Mouse (Mus musculus): ENCODE measurements at regions not wholly inside any gene's neighbourhood (a gene's known extent, or its start where the extent isn't known, plus 50 kb on each side); places are given as distances from the start of the nearest gene placed in this dataset.

DNA sequence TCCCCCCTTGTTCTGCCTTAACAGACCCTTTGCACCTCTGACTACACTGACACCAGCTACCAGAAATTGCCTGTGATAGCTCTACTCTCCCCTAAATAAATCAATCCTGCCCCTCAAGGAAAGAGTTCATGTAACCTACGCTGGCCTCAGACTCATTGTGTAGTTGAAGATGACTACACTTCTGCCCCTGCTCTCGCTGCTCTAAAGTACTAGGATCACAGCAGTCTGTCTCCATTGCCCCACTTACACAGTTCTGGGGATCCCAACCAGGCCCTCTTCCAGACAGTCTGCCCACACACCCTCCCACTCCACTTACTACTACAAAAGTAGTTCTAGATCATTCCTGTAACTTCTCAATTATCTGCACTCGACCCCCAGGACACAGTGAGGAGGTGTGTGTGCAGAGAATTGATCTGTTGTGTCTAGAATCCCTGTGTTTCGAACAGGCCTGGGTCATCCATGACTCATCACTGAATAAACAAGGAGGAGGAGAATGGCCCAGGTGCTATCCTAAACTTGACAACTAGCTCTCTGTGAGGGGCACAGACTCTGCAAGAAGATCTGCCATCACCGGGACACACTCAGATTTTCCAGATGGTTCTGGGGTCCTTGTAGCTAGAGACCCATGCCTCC, 160.1 kb upstream of the Dynlrb2 start:
- Histone ChIP-seq H3K9me3 (no peaks in the 10 kb centered on the region), H3K9ac (no peak overlapping the region), H3K27me3 (no peaks in the 10 kb centered on the region), H3K4me2 (no peak overlapping the region), H3K4me1 (replicated peaks) (no peaks in the 10 kb centered on the region), H3K27ac (replicated peaks) (no peak overlapping the region), H3K4me3 (no peak overlapping the region), H3K36me3 (no peaks in the 10 kb centered on the region)
- 77% methylated on average over 5 of the region's 5 CpGs for WGBS
- no peak for ATAC-seq (ENCODE audit: low read depth)

DNA sequence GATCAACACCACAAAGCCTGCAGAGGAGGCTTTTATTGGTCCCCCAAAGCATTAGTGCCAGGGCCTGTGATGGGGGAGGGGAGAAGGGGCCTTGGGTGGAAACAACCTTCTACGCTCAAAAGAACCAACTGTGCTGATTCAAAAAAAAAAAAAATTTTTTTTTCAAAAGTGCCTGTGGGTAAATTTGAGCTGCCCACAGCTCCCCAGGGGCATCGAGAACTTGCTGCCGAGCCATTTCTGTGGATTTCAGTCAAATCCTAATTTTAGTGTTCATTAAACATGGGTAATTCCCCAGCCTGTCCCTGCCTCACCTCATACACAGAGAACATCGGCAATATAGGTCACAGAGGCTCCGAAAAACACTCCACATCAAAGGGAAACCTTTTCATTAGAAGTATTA, 161.2 kb upstream of the Dynlrb2 start:
- Histone ChIP-seq H3K27ac (replicated peaks) (no peak overlapping the region), H3K36me3 (no peaks in the 10 kb centered on the region), H3K4me2 (no peak overlapping the region), H3K4me1 (replicated peaks) (no peaks in the 10 kb centered on the region), H3K4me3 (no peak overlapping the region), H3K27me3 (no peaks in the 10 kb centered on the region), H3K9ac (no peak overlapping the region), H3K9me3 (no peaks in the 10 kb centered on the region)
- 67% methylated on average over 5 of the region's 5 CpGs for WGBS
- ATAC-seq (ENCODE audit: low read depth): no peak

DNA sequence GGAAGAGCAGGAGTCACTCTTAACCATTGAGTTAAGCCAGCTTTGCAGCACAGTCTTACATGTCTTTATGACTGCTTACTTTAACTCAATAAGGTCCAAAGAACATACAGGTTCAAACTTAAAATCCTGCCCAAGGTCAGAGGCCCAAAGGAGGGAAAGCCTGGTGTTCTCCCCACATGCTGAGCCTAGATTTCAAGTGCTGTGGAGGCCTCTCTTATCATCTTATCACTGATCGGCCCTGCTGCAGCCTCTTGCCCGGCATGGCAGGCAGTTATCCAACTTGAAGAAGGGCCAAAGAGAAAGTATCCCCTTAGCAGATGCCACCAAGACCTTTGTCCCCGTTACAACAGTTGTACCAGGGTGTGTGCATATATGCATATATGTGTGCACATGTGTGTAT, 170.0 kb upstream of the Dynlrb2 start:
- Histone ChIP-seq H3K27ac (replicated peaks) (no peak overlapping the region), H3K9me3 (no peaks in the 10 kb centered on the region), H3K4me3 (no peak overlapping the region), H3K27me3 (no peaks in the 10 kb centered on the region), H3K36me3 (no peaks in the 10 kb centered on the region), H3K9ac (no peak overlapping the region), H3K4me2 (no peak overlapping the region), H3K4me1 (replicated peaks) (no peaks in the 10 kb centered on the region)
- WGBS: 89% methylated on average over 3 of the region's 3 CpGs
- no peak for ATAC-seq (ENCODE audit: low read depth)

DNA sequence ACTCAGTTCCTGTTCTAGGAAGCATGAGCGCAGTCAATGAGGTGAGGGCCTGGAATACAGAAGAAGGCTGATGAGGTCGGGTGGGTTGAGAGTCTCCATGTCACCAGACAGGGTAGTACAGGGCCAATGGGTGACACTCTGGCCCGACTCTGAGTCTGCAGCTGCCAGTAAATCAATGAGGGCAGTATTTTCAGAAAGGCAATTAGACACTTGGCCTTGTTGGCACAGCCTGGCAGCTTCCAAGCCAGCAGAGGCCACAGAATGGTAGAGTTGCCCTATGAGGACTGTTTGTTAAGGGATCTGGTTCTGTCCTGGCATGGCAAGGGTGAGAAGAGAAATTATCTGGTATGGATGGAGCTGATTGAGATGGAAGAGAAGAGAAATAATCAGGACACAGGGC, 170.7 kb upstream of the Dynlrb2 start:
- WGBS: 85% methylated on average over 3 of the region's 3 CpGs
- H3K36me3 ChIP-seq: no peaks in the 10 kb centered on the region

DNA sequence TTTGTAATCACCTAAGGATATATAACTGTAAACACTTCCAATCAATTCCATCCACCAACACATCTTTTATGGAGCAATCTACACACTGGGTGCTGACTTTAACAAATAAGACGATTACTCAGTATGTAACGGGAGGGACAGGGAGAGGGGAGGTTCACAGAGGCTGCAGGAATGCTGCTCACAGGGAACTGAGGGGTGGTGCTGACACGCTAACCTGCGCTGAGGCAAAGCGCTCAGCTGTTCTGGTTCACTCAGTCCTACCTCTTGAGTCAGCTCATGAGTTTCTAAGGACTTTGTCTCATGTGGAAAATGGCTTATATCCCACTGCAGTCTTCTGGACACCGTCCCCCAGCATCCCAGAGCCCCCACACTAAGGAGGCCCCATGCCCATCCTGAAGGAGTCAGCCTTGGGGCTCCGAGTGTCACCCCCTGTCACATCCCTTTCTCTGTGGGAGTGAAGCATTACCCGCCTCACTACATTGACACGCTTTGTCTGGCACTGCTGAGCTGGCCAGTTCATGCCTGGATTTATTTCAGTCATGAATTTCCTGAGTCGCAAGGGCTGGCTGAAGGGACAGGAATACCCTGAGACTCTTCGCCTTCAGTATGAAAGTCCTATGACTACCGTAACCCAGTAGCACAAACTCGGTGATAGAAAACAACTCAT, 184.6 kb upstream of the Dynlrb2 start:
- 68% methylated on average over 13 of the region's 13 CpGs for WGBS
- H3K36me3 ChIP-seq: no peaks in the 10 kb centered on the region
- ATAC-seq (ENCODE audit: low read depth): no peak

More for the DNA sequence above, 170.7 kb upstream of the Dynlrb2 start:
- Histone ChIP-seq H3K9me3 (no peaks in the 10 kb centered on the region), H3K9ac (no peak overlapping the region), H3K27ac (replicated peaks) (no peak overlapping the region), H3K27me3 (no peaks in the 10 kb centered on the region), H3K4me3 (no peak overlapping the region), H3K4me2 (no peak overlapping the region), H3K4me1 (replicated peaks) (no peaks in the 10 kb centered on the region)
- no peak for ATAC-seq (ENCODE audit: low read depth)

DNA sequence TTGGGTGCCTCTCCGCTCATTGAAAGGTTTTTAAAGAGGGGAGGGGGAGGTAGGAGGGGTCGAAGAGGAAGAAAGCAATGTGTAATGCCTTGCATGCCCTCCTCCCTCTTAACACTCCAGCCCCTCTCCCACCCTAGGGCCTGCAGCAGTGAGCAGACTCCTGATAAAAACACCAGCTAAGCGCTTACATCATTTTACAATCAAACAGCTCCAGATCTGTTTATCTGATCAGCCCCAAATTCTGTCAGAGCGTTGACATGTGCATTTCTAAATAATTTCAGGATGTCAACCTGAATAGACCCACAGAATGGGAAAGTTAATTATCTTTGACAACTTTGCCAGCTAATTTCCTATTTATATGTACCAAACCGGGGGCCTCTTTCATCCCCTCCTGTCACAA, 189.4 kb upstream of the Dynlrb2 start:
- Histone ChIP-seq H3K4me3 (no peak overlapping the region), H3K4me2 (no peak overlapping the region), H3K9ac (no peak overlapping the region), H3K36me3 (no peaks in the 10 kb centered on the region), H3K27me3 (no peaks in the 10 kb centered on the region), H3K9me3 (no peaks in the 10 kb centered on the region), H3K4me1 (replicated peaks) (peaks cover 15% of the 10 kb centered on the region), H3K27ac (replicated peaks) (no peak overlapping the region)
- ATAC-seq (ENCODE audit: low read depth): no peak
- 43% methylated on average over 5 of the region's 5 CpGs for WGBS

More for the DNA sequence above, 184.6 kb upstream of the Dynlrb2 start:
- no peak overlapping the region for H3K4me3 ChIP-seq
- no peak overlapping the region for H3K4me2 ChIP-seq
- H3K27ac ChIP-seq (replicated peaks): no peak overlapping the region
- no peaks in the 10 kb centered on the region for H3K27me3 ChIP-seq
- H3K9ac ChIP-seq: no peak overlapping the region
- no peaks in the 10 kb centered on the region for H3K9me3 ChIP-seq
- H3K4me1 ChIP-seq (replicated peaks): peaks cover 8% of the 10 kb centered on the region; the same call in 1 of the 2 replicates

DNA sequence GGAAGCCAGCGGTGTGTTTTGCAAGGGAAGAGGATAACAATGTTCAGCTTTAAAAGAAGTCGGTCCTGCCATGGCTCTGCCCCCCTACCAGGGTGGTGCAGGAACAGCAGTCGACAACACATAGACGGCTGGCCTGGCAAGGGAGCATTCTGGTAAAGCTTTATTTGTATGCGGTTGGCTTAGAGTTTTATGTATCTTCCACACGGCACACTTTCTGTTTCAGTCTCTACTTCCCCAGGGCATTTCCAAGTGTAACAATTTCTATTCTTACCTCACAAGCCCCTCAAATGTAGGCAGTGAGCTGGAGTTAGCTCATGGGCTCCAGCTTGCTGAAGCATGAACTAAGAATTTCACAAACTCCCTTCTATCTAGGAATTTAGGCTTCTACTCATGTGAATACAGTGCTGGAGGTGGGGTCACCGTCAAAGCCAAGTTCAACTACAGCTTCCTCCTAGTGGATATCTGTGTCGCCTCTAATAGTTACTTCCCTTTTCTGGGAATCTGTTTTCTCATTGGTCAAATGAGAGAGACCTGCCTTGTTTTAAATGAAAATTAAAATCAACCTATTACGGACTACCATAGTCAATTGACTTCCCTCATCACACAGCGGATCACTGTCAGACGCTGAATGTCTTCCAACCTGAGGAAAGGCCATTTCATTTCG, 190.2 kb upstream of the Dynlrb2 start:
- H3K4me2 ChIP-seq: no peak overlapping the region
- no peak for ATAC-seq (ENCODE audit: low read depth)
- H3K9me3 ChIP-seq: no peaks in the 10 kb centered on the region
- no peaks in the 10 kb centered on the region for H3K36me3 ChIP-seq
- peaks cover 15% of the 10 kb centered on the region for H3K4me1 ChIP-seq (replicated peaks)
- H3K27me3 ChIP-seq: no peaks in the 10 kb centered on the region
- H3K9ac ChIP-seq: no peak overlapping the region
- no peak overlapping the region for H3K27ac ChIP-seq (replicated peaks)
- no peak overlapping the region for H3K4me3 ChIP-seq
- 87% methylated on average over 12 of the region's 12 CpGs for WGBS

DNA sequence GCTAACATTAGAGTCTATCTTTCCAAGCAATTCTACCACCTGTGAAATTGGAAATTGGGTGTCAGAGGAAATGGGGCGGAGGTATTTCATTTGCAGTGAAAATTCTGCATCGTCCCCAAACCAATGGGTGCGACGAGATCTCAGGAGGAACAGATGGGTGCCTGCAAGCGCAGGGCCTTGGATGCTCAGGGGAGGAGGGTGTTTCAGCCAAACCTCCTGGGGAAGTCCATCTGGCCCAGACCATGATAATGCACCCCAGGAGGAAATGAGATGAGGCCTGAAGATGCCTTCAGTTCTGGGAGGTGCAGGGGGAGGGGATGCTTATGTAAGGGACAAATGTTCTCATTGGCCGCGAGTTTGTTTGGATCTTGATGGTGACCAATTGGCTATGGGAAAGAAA, 205.9 kb upstream of the Dynlrb2 start:
- no peak overlapping the region for H3K4me2 ChIP-seq
- H3K27me3 ChIP-seq: no peaks in the 10 kb centered on the region
- H3K9ac ChIP-seq: no peak overlapping the region
- H3K9me3 ChIP-seq: no peaks in the 10 kb centered on the region
- 91% methylated on average over 7 of the region's 7 CpGs for WGBS
- ATAC-seq (ENCODE audit: low read depth): no peak
- no peak overlapping the region for H3K4me3 ChIP-seq
- no peaks in the 10 kb centered on the region for H3K4me1 ChIP-seq (replicated peaks)
- no peaks in the 10 kb centered on the region for H3K36me3 ChIP-seq
- H3K27ac ChIP-seq (replicated peaks): no peak overlapping the region

DNA sequence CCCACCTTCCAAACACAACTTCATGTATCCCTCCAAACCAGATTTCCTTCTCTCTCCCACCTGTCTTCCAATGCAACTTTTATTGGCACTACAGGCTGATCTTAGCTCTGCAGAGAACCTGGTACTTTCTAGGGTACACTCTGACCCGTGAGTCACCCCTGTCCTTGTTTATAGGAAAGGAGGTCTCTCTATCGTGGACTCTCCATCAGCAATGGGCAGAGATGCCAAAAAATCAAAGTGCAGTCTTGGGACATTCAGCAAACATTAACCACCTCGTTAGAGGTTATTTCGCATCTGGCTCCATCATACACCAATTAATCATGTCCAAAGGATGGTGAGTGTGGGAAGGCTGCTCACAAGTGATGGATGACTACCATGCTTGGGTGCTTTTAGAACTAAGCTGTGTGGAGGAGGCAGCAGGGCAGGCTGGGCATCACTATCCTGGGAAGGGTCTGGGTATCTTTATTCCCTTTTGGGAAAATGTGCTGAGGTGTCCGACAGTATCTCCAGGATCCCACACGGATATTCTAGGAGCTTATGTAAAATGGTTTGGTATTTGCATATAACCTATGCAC, 214.0 kb upstream of the Dynlrb2 start:
- Histone ChIP-seq H3K9ac (no peak overlapping the region), H3K4me1 (replicated peaks) (no peaks in the 10 kb centered on the region), H3K27ac (replicated peaks) (no peak overlapping the region), H3K27me3 (no peaks in the 10 kb centered on the region), H3K36me3 (no peaks in the 10 kb centered on the region), H3K4me2 (no peak overlapping the region), H3K9me3 (no peaks in the 10 kb centered on the region), H3K4me3 (no peak overlapping the region)
- 84% methylated on average over 6 of the region's 6 CpGs for WGBS
- ATAC-seq (ENCODE audit: low read depth): no peak

DNA sequence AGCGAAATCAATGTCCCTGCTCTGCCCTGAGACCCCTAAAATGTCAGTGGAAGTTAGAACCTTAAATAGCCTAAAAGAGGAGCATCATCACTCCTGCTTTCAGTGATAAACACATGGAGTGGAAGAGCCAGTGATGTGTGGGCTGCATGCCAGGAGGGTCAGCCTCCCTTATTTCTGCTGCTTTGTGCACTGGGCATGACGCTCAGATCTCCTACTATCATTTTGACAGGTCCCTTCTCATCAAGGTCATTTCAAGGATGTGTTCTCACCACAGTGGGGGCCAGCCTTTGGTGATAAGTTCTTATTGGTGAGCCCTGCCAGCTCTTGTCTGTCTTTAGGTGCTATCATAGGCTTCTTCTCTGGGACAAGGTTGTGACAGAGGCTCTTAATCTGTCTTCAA, 215.5 kb upstream of the Dynlrb2 start:
- Histone ChIP-seq H3K9me3 (no peaks in the 10 kb centered on the region), H3K4me3 (no peak overlapping the region), H3K36me3 (no peaks in the 10 kb centered on the region), H3K4me2 (no peak overlapping the region), H3K27me3 (no peaks in the 10 kb centered on the region), H3K27ac (replicated peaks) (no peak overlapping the region), H3K9ac (no peak overlapping the region), H3K4me1 (replicated peaks) (no peaks in the 10 kb centered on the region)
- 83% methylated on average over 2 of the region's 2 CpGs for WGBS
- no peak for ATAC-seq (ENCODE audit: low read depth)

DNA sequence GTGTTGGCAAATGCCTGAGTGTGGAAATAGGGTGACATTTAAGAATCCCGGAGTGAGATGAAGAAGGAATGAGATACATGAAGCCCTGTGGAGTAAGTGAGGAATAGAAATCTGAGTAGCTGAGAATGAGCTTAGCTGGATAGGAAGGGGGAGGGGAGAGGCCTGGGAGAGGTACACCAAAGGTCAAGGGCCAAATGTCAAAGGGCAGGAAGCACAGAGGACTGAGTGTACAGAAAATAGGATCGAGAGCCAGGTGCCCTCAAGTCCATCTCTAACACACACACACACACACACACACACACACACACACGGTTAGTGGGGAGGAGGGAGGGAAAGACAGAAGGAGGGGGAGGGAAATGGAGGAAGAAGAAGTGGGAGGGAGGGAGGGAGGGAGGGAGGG, 220.8 kb upstream of the Dynlrb2 start:
- Histone ChIP-seq H3K36me3 (no peaks in the 10 kb centered on the region), H3K9ac (no peak overlapping the region), H3K27ac (replicated peaks) (no peak overlapping the region), H3K4me2 (no peak overlapping the region), H3K4me3 (no peak overlapping the region), H3K4me1 (replicated peaks) (no peaks in the 10 kb centered on the region), H3K27me3 (no peaks in the 10 kb centered on the region), H3K9me3 (no peaks in the 10 kb centered on the region)
- no peak for ATAC-seq (ENCODE audit: low read depth)
- 82% methylated on average over 1 of the region's 3 CpGs for whole genome bisulfite sequencing

DNA sequence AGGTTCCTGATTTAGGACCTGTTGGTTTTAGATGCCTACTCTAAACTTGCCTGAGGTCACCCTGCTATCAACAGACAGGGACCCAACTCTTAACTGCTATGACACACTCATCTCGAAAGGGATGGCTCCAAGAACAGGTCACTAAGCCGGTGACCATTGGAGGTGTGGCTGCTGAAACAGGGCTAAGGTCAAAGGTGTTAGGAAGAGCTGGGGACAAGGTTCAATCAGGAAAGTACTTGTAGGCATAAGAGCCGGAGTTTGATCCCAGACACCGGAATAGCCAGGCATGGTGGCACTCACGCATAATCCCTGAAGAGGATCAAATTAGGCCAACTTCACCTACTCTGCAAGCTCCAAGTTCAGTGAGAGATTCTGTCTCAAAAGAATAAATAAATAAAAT, 222.4 kb upstream of the Dynlrb2 start:
- no peaks in the 10 kb centered on the region for H3K9me3 ChIP-seq
- no peak overlapping the region for H3K4me3 ChIP-seq
- H3K36me3 ChIP-seq: no peaks in the 10 kb centered on the region
- H3K27ac ChIP-seq (replicated peaks): no peak overlapping the region
- no peak overlapping the region for H3K9ac ChIP-seq
- no peak for ATAC-seq (ENCODE audit: low read depth)
- H3K4me2 ChIP-seq: no peak overlapping the region
- H3K4me1 ChIP-seq (replicated peaks): no peaks in the 10 kb centered on the region
- 93% methylated on average over 5 of the region's 5 CpGs for whole genome bisulfite sequencing
- no peaks in the 10 kb centered on the region for H3K27me3 ChIP-seq

Measured in neural tube, embryonic 13.5 days (tissue).